Mouse (Mus musculus): ENCODE measurements around the gene Rab40b.

DNA sequence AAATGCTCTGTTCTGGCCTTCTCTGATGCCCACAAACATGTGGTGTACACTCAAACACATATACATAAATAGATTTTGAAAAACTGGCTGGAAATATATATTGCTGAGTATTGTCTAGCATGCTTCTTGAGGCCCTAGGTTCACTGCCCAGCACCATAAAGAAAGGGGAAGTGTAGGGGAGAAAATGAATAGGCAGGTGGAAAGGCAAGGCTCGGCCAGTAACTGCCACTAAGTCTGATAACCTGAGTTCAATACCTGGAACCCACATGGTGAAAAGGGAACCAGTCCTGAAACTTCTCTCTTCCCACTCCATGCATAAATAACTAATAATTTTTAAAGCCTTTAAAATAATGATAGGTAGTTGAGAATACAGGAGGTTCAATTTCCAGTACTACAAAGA lies 48.4 kb downstream of the Rab40b start:
- TF ChIP-seq CTCF (IDR thresholded peaks at IDR 0.05) (no peak), EP300 (IDR thresholded peaks at IDR 0.05; ENCODE audit: insufficient read depth, low read depth, low read length) (no peak)
